Mouse (Mus musculus) cerebellum, postnatal 36 days (tissue): ENCODE results near the gene Pmm1.
"Not testable (repeated sequence)": the region's sequence is repeated elsewhere in the genome, so short reads cannot be mapped to it uniquely, and the experiment has no call there.

Experiments used
- DNase-seq, 2 experiments: peaks; one replicate each; pipeline ENCODE4 v3.0.0; 2021 to 2022; ENCODE audit warnings: mixed read lengths in 2 of 2

Gene Pmm1

DNA sequence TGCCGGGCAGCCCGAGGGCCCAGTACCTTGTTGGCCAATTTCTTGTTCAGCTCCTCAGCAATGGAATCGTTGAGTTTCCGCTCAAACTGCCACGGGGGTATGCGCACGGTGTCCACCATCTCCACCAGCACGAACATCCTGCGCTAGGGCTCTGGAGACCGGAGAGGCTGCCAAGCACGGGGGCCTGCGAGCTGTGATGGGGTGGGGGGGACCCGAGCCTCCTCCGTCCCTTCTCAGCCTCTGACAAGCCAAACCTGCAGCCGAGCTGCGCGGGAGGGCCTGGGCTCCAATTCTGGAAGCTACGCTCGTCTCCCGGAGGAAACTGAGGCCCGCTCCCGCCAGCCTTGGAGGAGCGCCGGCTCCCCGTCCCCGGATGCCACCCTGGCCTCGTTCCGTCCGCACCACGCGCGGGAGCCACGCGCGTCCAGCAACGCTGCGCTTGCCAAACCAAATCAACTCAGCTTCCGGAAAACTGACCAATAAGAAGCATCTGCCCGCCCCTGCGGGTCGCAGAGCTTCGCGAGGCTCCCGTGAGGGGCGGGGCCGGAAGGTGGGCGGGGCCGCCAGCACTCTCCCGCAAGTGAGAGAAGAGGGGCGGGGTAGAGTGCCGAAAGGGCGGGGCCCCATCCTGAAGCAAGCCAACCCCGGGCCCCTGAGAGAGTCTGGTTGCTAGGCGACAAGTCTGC lies 34.8 kb downstream of the Pmm1 start, which contains the start of gene Polr3h:
Polr3h (minus strand) TSS at position 481 of the 686 bp plus-strand sequence.
- peak; percentile 87 to 94 for DNase-seq

DNA sequence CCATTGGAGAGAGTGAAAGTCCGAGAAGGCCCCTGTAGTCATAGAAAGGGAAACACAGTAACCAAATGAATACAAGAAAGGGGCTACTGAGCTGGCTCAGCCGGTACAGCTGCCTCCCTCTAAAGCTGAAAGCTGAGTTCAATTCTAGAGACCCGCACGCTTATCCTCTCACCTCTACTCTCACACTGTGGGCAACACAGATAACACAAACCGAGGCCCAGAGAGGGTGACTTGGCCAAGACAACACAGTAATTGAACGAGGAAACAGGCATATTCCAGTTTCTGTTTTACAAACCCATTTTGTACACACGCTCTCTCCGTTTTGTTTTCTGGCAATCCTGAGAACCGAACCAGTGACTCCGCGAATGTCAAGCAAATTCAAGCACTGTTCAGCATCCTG lies 35.8 kb downstream of the Pmm1 start:
- DNase-seq, result no peak

DNA sequence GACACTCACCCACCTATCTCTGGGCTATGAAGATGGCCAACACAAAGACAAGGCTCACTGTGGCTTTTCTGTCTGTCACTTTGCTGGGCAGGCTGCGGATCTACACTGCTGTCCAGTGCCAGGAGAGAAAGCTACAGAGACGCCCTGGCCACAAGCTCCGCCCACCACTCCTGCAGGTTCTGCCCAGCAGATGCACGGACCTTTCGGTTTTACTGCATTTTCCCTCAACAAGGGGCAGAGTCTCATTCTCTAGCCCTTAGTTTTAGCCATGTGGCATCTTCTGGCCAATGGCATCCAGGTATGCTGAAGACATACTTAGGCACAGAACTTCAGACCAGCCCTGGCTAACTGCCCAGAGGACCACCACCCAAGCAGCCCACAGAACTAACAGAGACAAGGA lies 39.5 kb downstream of the Pmm1 start:
- DNase-seq, result peak in 1 of 2 experiments; percentile 40

DNA sequence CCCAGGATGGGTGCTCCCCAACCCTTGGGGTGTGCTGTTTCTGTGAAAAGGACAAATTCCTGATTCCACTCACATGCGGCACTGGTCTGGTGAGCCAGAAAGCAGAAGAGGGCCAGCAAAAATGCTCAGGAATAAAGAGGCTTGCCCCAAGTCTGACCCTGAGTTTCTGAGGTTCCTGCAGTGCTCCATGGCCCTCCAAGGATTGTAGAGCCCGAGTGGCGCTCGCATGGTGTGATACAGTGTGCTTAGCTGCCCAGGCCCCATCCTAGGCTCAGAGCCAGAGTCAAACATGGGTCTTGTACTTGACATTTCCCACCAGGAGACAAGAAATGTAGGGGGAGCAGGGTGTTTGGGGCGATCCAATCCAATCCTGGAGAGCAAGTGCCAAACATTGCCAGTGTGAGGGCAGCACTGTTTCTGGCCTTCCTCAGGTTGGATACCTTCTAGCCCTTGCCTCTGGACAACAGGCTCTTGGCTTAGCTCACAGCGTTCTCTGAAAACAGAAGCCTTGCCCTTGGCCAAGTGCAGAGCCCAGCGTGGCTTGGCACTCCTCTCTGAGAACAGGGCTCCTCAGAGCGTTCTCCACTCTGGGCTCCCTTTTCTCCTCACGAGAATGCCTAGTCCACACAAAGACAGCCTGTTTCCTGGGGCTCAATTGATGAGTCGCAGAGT lies 40.0 kb downstream of the Pmm1 start:
- peak; percentile 58 for DNase-seq

DNA sequence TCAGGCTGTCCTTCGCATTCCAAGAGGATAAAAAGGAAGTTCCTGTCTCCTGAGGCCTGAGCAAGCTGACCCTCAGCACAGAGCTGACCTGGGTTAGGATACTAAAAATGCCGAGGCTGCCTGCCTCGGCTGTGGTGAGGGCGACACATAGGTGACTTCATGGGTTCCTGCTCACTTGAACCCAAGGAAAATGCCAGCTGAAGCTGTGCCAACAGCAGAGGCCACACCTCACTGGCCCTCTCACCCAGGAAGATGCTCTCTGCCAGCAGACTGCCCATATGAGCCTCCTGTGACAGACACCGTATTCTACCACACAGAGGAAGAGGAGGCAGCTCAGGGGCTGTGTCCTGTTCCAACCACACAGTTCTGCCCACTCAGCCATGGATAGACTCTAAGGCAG lies 41.7 kb downstream of the Pmm1 start:
- no peak for DNase-seq

DNA sequence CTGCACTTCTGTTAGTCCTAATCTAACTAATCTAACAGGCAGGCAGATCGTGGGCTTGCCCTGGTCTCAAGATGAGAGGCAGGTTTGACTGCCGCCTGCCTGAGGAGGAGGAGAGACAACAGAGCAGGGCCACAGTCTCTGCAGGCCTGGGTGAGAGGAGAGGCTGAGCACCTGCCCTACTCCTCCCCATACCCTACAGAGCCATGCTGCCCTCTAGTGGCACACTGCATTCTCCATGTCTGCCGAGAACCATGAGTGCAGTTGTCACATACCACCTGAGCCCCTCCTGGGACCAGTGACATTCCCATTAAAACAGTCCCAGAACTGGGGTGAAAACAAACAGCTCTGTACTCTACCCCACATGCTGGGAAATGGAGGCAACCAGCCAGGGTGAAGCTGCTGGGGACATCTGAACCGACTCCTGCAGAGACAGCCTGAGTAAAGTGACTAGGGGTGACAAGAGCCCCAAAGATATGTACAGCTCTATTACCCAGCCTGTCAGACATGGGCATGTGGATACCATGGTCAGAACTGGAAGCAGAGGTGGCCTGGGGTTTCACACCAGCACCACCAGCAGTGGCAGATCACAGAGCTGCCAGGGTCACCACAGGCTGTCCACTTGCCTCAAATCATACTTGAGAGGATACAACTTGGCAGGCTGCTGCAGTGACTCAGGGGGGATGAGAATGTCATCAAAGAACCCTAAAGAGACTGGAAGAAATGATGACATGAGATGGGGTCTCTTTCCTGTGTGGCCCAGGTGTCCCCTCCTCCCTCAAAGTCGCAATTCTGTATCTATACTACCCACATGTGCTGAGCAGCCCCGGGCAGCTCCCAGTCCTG lies 42.9 kb downstream of the Pmm1 start:
- peak; percentile 74 to 76 for DNase-seq

DNA sequence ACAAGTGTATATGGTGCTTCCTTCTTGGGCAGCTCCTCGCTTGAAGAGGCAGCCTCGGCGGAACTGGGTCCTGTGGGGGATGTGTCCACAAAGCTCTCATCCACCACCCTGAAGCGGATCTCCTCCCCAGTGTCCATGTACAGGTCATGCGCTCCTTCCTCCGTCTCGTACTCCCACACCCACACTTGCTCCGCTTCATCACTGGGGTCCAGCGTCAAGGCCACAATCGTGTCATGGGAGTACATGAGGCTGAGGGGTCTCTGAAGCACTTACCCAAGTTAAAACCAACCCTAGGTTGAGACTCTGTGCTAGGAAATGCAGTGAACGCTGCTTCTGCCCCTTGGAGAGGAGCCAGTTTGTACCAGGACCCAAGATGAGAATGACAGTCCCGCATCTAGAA lies 43.5 kb downstream of the Pmm1 start:
- no peak for DNase-seq

DNA sequence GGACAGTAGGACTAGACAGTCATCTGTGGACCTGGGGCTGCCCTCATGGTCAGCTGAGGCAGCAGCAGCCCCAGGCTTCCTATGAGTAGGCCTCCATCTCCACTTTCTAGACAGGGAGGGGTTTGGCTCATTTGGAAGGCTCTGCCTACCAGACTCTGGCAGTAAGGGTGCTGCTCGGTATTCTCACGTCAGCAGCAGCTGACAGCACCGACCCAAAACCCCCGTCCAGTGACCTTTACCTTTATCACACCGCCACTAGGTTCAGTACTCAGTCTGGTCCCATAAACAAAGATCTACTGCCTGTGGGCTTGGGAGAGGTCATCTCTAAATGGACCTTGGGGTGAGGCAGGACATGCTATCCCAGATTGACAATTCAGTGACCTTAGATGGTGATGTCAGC lies 45.1 kb downstream of the Pmm1 start:
- DNase-seq, result no peak

DNA sequence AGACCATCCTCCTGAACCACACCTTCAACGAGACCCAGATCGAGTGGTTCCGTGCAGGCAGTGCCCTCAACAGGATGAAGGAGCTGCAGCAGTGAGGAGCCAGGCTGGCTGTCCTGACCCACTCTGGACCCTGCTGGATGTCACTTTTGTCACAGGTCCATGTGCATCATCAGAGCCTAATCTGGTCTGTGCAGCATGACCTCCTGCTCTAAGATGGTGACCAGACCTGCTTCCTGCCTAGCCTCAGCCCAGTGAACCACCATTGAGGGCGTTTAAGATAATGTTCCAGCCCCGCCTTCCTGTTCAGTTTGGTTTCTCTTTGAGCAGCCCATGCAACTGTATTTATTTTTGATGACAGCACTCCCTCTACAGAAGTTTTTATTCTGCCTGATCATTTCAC lies 46.1 kb downstream of the Pmm1 start:
- no peak for DNase-seq

DNA sequence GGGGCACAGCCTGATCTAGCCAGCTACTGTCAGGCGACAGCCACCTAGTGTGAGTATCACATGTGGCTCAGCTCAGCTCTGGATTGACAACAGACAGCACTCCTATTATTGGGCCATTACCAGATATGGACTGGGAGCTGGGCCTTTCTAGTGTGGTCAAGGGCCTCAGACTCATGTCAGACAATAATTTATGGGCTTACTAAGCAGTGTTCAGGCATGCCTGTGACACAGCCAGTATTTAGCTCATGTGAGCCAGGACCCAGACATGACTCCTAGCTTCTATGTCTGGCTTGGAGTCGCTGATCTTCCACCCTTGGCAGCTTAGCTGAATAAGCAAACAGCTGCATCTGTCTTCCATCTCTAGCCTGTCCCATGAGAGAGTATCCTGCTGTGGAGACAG lies 48.2 kb downstream of the Pmm1 start:
- DNase-seq, result no peak

DNA sequence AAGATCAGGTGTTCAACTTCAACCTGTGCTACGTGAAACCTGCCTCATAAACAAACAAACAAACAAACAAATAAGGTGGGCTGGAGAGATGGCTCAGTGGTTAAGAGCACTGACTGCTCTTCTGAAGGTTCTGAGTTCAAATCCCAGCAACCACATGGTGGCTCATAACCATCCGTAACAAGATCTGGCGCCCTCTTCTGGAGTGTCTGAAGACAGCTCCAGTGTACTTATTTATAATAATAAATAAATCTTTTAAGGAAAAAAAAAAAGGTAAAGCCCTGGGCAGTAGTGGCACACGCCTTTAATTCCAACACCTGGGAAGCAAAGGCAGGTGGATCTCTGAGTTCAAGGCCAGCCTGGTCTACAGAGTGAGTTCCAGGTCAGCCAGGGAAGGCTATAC lies 52.0 kb downstream of the Pmm1 start:
- DNase-seq, result not testable (repeated sequence)

DNA sequence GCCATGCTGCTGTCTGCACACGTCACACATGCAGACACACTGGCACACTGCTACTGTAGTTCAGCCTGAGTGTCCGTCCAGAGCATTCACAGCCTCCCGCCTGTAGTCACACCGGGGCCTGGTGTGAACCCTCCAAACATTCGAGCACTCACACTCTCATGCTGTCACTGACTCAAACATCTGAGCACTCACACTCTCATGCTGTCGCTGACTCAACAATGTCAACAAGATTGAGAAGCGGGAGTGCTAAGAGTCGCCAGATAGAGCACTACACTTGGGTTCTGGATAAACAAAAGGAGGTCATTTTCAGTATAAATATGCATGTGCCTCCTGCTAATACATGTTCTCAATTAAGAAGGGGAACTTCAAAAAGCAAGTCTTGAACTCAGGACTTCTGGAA lies 52.8 kb downstream of the Pmm1 start:
- no peak for DNase-seq

DNA sequence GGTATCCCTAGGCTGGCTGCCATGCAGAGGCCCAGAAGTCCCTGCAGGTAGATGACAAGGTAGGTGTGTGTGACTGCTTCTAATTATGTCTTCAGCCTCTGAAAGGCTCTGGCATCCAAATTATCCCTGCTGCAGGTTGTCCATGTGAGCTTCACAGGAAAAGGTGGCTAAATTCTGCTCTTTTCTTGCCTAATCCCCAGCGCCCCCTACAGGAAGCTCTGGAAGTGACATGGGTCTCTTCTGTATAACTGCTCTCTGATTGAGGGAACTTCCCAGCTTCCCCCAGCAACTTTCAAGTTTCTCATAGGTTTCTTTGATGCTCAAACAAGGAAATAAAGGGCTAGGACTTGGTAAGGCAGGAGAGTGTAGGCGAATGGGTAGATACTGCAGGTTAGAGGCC lies 55.8 kb downstream of the Pmm1 start:
- DNase-seq, result peak; percentile 82 to 83
